Mouse (Mus musculus): Measurements from ENCODE around the gene Etfrf1. TPM values are rescaled to one million over a fixed set of nuclear protein-coding genes. Genes with fewer than 3 reads are reported as not detected.

The Etfrf1 gene
- total and polyA plus RNA-seq, 3 experiments, result 11.6 to 29.9 (median 21.9) TPM

Other genes with a start within 250 kb of the Etfrf1 start
- gene Bcat1, start 134.9 kb upstream of the Etfrf1 start, total RNA-seq (2012; rRNA removed), result 129 and 141 TPM in 2 replicates
- 176 and 199 TPM in 2 replicates for gene Bcat1, start 134.9 kb upstream of the Etfrf1 start, total RNA-seq (2014; rRNA removed)
- gene Bcat1, start 134.9 kb upstream of the Etfrf1 start, polyA plus RNA-seq (2012; ENCODE audit: insufficient read length, low read depth), result 157 and 176 TPM in 2 replicates
- 92.3 and 102 TPM in 2 replicates for gene Lrmp, start 95.5 kb upstream of the Etfrf1 start, total RNA-seq (2012; rRNA removed)
- gene Lrmp, start 95.5 kb upstream of the Etfrf1 start, total RNA-seq (2014; rRNA removed), result 155 and 171 TPM in 2 replicates
- 163 and 180 TPM in 2 replicates for gene Lrmp, start 95.5 kb upstream of the Etfrf1 start, polyA plus RNA-seq (2012; ENCODE audit: insufficient read length, low read depth)
- 0.21 and 0.25 TPM in 2 replicates for gene Casc1, start 129 bp upstream of the Etfrf1 start, total RNA-seq (2012; rRNA removed)
- gene Casc1, start 129 bp upstream of the Etfrf1 start, total RNA-seq (2014; rRNA removed), result 0.21 and 0.30 TPM in 2 replicates
- 0.33 and 0.41 TPM in 2 replicates for gene Casc1, start 129 bp upstream of the Etfrf1 start, polyA plus RNA-seq (2012; ENCODE audit: insufficient read length, low read depth)
- 5.9 and 7.6 TPM in 2 replicates for gene Kras, start 39.1 kb downstream of the Etfrf1 start, total RNA-seq (2012; rRNA removed)
- gene Kras, start 39.1 kb downstream of the Etfrf1 start, total RNA-seq (2014; rRNA removed), result 18.8 and 22.3 TPM in 2 replicates
- 32.8 and 44.6 TPM in 2 replicates for gene Kras, start 39.1 kb downstream of the Etfrf1 start, polyA plus RNA-seq (2012; ENCODE audit: insufficient read length, low read depth)